Mouse (Mus musculus): ENCODE results near the gene Mta3. TPM values are rescaled to one million over a fixed set of nuclear protein-coding genes. Genes with fewer than 3 reads are reported as not detected.
A peak's percentile ranks its signal among the peaks of the same experiment; 100 is the strongest.

Mta3 gene
- polyA plus RNA-seq, 1 experiment from 2014 or later = 30.8 TPM

DNA sequence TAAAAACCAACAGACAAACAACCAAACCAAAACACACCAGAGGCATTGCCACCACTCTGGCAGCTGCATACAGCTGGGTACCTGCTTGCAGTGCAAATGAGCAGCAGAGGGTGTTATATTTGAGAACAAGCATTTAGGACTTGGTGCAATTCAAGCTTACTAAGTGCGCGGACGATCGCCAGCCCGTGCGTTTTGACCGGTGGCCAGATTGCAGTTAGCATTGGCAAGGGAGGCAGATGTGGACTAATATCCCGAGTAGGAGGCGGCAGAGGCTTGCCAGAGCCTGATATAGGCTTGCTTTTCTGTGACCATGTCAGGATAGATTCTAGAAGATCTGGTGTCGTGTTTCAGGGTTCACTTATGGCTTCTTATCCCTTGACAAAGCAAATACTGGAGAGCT lies 52.1 kb downstream of the Mta3 start:
- H3K4me2 ChIP-seq (ENCODE audit: low read depth, low read length) = no peak overlapping the region
- H3K4me3 ChIP-seq (ENCODE audit: low read depth, low read length) = no peak overlapping the region
- H3K9ac ChIP-seq (ENCODE audit: low read depth, low read length) = no peak overlapping the region
- H3K27ac ChIP-seq (replicated peaks; ENCODE audit: low read depth, low read length) = no peak overlapping the region
- peaks cover 5% of the 10 kb centered on the region; the same call in 1 of the 2 replicates for H3K9me3 ChIP-seq (ENCODE audit: control insufficient read depth, low read length)
- no peaks in the 10 kb centered on the region for H3K4me1 ChIP-seq (ENCODE audit: control insufficient read depth, insufficient read depth, low read length)
- 70% methylated on average over 10 of the region's 10 CpGs for WGBS
- no peaks in the 10 kb centered on the region for H3K27me3 ChIP-seq (replicated peaks; ENCODE audit: control insufficient read depth, insufficient read depth, low read length)
- ATAC-seq (ENCODE audit: low read depth) = no peak
- no peak for DNase-seq (ENCODE audit: low spot score)
- H3K36me3 ChIP-seq (ENCODE audit: control insufficient read depth, insufficient read depth, low read length) = peaks cover 48% of the 10 kb centered on the region

DNA sequence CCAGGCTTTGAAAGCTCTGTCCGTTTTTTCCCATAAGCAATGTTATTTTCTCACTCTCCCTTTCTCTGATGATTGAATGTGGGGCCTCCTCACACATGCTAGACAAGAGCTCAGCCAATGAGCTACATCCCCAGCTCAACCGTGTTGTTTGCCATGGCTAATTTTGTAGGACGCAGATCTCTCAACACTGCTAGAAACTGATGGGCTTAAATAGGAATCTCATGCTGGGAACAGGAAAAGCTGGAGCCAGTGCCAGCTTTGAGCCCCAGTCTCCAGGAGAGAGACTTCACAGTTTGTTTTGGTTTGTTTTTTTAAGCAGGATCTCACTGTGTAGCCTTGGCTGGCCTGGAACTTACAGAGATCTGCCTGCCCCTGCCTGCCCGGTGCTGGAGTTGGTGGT lies 53.6 kb downstream of the Mta3 start:
- no peak for DNase-seq (ENCODE audit: low spot score)
- Histone ChIP-seq H3K4me1 (ENCODE audit: control insufficient read depth, insufficient read depth, low read length) (no peaks in the 10 kb centered on the region), H3K9ac (ENCODE audit: low read depth, low read length) (no peak overlapping the region), H3K36me3 (ENCODE audit: control insufficient read depth, insufficient read depth, low read length) (peaks cover 52% of the 10 kb centered on the region), H3K4me2 (ENCODE audit: low read depth, low read length) (no peak overlapping the region), H3K27me3 (replicated peaks; ENCODE audit: control insufficient read depth, insufficient read depth, low read length) (no peaks in the 10 kb centered on the region), H3K27ac (replicated peaks; ENCODE audit: low read depth, low read length) (no peak overlapping the region), H3K9me3 (ENCODE audit: control insufficient read depth, low read length) (peaks cover 5% of the 10 kb centered on the region; the same call in 1 of the 2 replicates), H3K4me3 (ENCODE audit: low read depth, low read length) (no peak overlapping the region)
- WGBS = 47% methylated on average over 4 of the region's 4 CpGs
- ATAC-seq (ENCODE audit: low read depth) = no peak

DNA sequence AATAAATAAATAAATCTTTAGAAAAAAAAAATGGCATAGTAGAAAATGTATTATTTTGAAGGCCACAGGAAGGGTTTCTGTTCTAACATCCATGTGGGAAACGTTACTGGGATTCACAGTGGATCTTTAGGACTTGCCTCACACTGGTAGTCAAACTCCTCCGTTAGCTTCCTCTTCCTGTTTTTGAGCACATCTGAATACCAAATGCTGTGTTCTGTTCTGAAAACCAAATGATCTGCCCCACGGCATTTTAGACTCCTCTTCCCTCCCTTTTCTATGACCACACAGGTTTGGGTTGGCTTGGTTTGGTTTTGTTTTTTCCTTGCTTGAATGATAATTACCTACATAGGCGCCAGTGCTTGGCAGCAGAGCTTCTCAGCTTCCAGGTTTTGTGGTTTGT lies 58.6 kb downstream of the Mta3 start:
- peaks cover 57% of the 10 kb centered on the region for H3K36me3 ChIP-seq (ENCODE audit: control insufficient read depth, insufficient read depth, low read length)
- H3K4me3 ChIP-seq (ENCODE audit: low read depth, low read length) = no peak overlapping the region

DNA sequence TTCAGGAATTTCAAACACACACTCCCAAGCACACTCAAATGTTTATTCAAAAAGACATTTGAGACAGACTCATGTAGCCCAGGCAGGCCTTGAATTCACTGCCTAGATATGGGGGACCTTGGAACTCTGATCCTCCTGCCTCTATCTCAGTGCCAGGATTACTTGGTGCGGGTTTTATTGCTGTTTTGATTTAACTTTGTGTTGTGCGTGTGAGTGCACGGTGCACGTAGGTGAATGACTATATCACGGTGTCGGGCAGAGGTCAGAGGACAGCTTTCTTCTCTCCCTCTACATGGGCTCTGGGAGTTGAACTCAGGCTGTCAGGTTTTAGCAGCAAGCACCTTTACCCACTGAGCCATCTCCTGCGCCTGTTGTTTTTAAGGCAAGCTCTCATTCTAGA lies 61.1 kb downstream of the Mta3 start:
- no peak overlapping the region for H3K27ac ChIP-seq (replicated peaks; ENCODE audit: low read depth, low read length)
- peaks cover 4% of the 10 kb centered on the region; the same call in 1 of the 2 replicates for H3K9me3 ChIP-seq (ENCODE audit: control insufficient read depth, low read length)
- no peaks in the 10 kb centered on the region for H3K4me1 ChIP-seq (ENCODE audit: control insufficient read depth, insufficient read depth, low read length)
- ATAC-seq (ENCODE audit: low read depth) (no peak), DNase-seq (ENCODE audit: low spot score) (no peak)
- peaks cover 53% of the 10 kb centered on the region for H3K36me3 ChIP-seq (ENCODE audit: control insufficient read depth, insufficient read depth, low read length)
- H3K9ac ChIP-seq (ENCODE audit: low read depth, low read length) = no peak overlapping the region
- H3K4me2 ChIP-seq (ENCODE audit: low read depth, low read length) = no peak overlapping the region
- WGBS = 95% methylated on average over 7 of the region's 7 CpGs
- no peak overlapping the region for H3K4me3 ChIP-seq (ENCODE audit: low read depth, low read length)
- H3K27me3 ChIP-seq (replicated peaks; ENCODE audit: control insufficient read depth, insufficient read depth, low read length) = no peaks in the 10 kb centered on the region

More for the DNA sequence above, 58.6 kb downstream of the Mta3 start:
- Histone ChIP-seq H3K27me3 (replicated peaks; ENCODE audit: control insufficient read depth, insufficient read depth, low read length) (no peaks in the 10 kb centered on the region), H3K9ac (ENCODE audit: low read depth, low read length) (no peak overlapping the region), H3K4me1 (ENCODE audit: control insufficient read depth, insufficient read depth, low read length) (no peaks in the 10 kb centered on the region), H3K9me3 (ENCODE audit: control insufficient read depth, low read length) (peaks cover 5% of the 10 kb centered on the region; the same call in 1 of the 2 replicates), H3K4me2 (ENCODE audit: low read depth, low read length) (no peak overlapping the region), H3K27ac (replicated peaks; ENCODE audit: low read depth, low read length) (no peak overlapping the region)
- no peak for DNase-seq (ENCODE audit: low spot score)
- ATAC-seq (ENCODE audit: low read depth) = no peak
- WGBS = 62% methylated on average over 4 of the region's 4 CpGs

DNA sequence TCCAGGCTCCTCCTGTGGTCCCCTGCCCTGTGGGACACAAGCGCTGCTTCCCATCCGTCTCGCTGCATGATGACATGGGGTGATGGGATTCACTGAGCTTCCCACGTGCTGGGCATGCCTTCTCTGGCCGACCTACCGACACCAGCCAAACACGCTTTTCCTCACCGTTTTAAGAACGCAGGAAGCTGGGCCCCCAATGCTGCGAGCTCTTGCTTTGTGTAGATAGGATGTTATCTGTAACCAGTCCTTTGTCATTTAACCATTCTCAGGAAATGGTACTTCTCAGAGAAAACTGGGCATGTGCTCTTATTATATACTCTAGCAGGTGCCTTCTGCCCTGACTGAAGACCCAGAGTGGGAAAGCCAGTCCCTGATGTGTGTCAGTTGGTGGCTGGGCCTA lies 62.3 kb downstream of the Mta3 start:
- Histone ChIP-seq H3K4me2 (ENCODE audit: low read depth, low read length) (no peak overlapping the region), H3K4me1 (ENCODE audit: control insufficient read depth, insufficient read depth, low read length) (no peaks in the 10 kb centered on the region), H3K4me3 (ENCODE audit: low read depth, low read length) (no peak overlapping the region), H3K27me3 (replicated peaks; ENCODE audit: control insufficient read depth, insufficient read depth, low read length) (no peaks in the 10 kb centered on the region), H3K27ac (replicated peaks; ENCODE audit: low read depth, low read length) (no peak overlapping the region), H3K36me3 (ENCODE audit: control insufficient read depth, insufficient read depth, low read length) (peaks cover 41% of the 10 kb centered on the region), H3K9me3 (ENCODE audit: control insufficient read depth, low read length) (no peaks in the 10 kb centered on the region), H3K9ac (ENCODE audit: low read depth, low read length) (no peak overlapping the region)
- ATAC-seq (ENCODE audit: low read depth) (no peak), DNase-seq (ENCODE audit: low spot score) (no peak)
- 86% methylated on average over 10 of the region's 10 CpGs for WGBS

DNA sequence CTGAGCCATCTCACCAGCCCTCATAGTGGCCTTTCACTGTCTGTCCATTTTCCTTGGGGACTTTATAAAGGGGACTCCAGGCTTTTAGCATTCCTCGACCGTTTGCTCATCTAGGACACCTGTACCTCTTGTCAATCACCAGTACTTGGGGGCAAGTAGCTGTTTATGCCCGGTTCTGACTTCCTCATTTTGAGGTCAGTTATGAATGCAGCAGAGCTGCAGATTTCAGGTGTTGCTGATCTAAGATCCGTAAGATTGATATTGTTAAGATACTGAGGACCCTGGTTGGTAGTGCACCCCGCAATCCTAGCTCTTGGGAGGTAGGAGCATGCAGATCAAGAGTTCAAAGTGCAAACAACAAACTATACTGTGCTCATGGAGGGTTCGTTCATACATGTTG lies 64.4 kb downstream of the Mta3 start:
- no peak overlapping the region for H3K27ac ChIP-seq (replicated peaks; ENCODE audit: low read depth, low read length)
- no peak overlapping the region for H3K9ac ChIP-seq (ENCODE audit: low read depth, low read length)
- DNase-seq (ENCODE audit: low spot score) (no peak), ATAC-seq (ENCODE audit: low read depth) (no peak)
- peaks cover 23% of the 10 kb centered on the region for H3K36me3 ChIP-seq (ENCODE audit: control insufficient read depth, insufficient read depth, low read length)
- H3K4me1 ChIP-seq (ENCODE audit: control insufficient read depth, insufficient read depth, low read length) = no peaks in the 10 kb centered on the region
- no peak overlapping the region for H3K4me2 ChIP-seq (ENCODE audit: low read depth, low read length)
- H3K4me3 ChIP-seq (ENCODE audit: low read depth, low read length) = no peak overlapping the region
- H3K9me3 ChIP-seq (ENCODE audit: control insufficient read depth, low read length) = no peaks in the 10 kb centered on the region
- WGBS = 77% methylated on average over 6 of the region's 6 CpGs
- H3K27me3 ChIP-seq (replicated peaks; ENCODE audit: control insufficient read depth, insufficient read depth, low read length) = no peaks in the 10 kb centered on the region

DNA sequence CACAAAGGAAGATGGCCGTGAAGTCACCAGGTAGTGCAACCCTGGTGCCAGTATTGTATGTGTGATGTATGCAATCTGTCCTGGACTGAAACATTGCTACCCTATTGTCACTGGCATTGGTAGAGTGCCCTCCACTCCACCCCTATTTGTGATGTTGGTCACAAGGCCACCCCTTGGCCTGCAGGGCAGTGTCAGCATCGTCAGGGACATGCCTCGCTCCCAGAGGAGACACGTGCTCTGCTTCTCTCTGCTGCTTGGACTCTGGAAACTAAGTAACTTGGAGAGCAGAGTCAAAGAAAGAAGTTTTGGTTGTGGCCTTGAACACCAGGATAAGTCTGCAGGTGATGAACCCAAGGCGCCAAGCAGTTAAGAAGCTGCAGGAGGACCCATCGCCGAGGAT lies 65.0 kb downstream of the Mta3 start:
- H3K4me3 ChIP-seq (ENCODE audit: low read depth, low read length) = no peak overlapping the region
- no peak overlapping the region for H3K9ac ChIP-seq (ENCODE audit: low read depth, low read length)
- H3K27ac ChIP-seq (replicated peaks; ENCODE audit: low read depth, low read length) = no peak overlapping the region
- H3K9me3 ChIP-seq (ENCODE audit: control insufficient read depth, low read length) = no peaks in the 10 kb centered on the region
- H3K4me1 ChIP-seq (ENCODE audit: control insufficient read depth, insufficient read depth, low read length) = no peaks in the 10 kb centered on the region
- H3K4me2 ChIP-seq (ENCODE audit: low read depth, low read length) = no peak overlapping the region
- DNase-seq (ENCODE audit: low spot score) (no peak), ATAC-seq (ENCODE audit: low read depth) (no peak)
- 91% methylated on average over 7 of the region's 7 CpGs for WGBS
- H3K27me3 ChIP-seq (replicated peaks; ENCODE audit: control insufficient read depth, insufficient read depth, low read length) = no peaks in the 10 kb centered on the region
- H3K36me3 ChIP-seq (ENCODE audit: control insufficient read depth, insufficient read depth, low read length) = peaks cover 24% of the 10 kb centered on the region

DNA sequence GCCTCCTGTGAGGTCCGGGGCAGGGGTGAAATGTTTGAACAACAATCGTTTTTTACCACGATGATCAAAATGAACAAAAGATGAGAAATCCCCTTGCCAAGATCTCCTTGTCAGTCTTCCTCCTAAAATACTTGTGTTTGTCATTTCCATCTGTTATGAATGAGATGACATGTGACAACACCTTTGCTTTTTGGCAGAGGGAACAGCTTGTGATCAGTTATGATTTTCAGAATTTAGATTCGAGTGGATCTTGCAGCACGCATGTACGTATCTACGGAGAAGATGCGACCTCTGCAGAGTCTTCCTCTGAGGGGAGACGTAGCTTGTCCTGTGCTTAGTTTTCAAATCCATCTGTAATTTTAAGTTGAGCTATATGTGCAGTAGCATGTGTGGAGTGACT lies 66.1 kb downstream of the Mta3 start:
- no peaks in the 10 kb centered on the region for H3K9me3 ChIP-seq (ENCODE audit: control insufficient read depth, low read length)
- H3K36me3 ChIP-seq (ENCODE audit: control insufficient read depth, insufficient read depth, low read length) = peaks cover 19% of the 10 kb centered on the region
- no peak overlapping the region for H3K4me2 ChIP-seq (ENCODE audit: low read depth, low read length)
- no peak overlapping the region for H3K27ac ChIP-seq (replicated peaks; ENCODE audit: low read depth, low read length)
- no peaks in the 10 kb centered on the region for H3K27me3 ChIP-seq (replicated peaks; ENCODE audit: control insufficient read depth, insufficient read depth, low read length)
- no peak for DNase-seq (ENCODE audit: low spot score)
- H3K4me1 ChIP-seq (ENCODE audit: control insufficient read depth, insufficient read depth, low read length) = no peaks in the 10 kb centered on the region
- 93% methylated on average over 9 of the region's 9 CpGs for WGBS
- no peak for ATAC-seq (ENCODE audit: low read depth)
- no peak overlapping the region for H3K4me3 ChIP-seq (ENCODE audit: low read depth, low read length)
- no peak overlapping the region for H3K9ac ChIP-seq (ENCODE audit: low read depth, low read length)

DNA sequence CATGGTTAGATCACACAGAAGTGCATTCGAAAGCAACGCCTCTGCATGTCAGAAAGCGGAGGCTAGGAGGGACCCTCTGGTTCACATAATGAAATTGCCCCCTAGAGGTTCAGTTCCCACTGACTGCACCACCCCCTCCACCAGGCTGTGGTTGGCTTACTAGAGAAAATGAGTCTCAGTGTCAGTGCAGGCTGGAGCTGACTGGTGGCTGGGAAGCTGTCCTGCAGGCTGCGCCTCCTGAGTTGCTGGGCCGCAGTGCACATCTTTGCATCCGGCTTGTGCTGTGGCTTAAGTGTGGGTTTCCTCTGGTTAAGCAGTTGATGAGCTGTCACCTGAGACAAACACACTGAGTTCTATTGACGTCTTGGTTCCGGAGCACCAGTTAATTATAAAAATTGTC lies 66.7 kb downstream of the Mta3 start:
- Histone ChIP-seq H3K9me3 (ENCODE audit: control insufficient read depth, low read length) (no peaks in the 10 kb centered on the region), H3K4me2 (ENCODE audit: low read depth, low read length) (no peak overlapping the region), H3K27me3 (replicated peaks; ENCODE audit: control insufficient read depth, insufficient read depth, low read length) (no peaks in the 10 kb centered on the region), H3K4me1 (ENCODE audit: control insufficient read depth, insufficient read depth, low read length) (no peaks in the 10 kb centered on the region), H3K4me3 (ENCODE audit: low read depth, low read length) (no peak overlapping the region), H3K9ac (ENCODE audit: low read depth, low read length) (no peak overlapping the region), H3K36me3 (ENCODE audit: control insufficient read depth, insufficient read depth, low read length) (peaks cover 16% of the 10 kb centered on the region; the same call in 1 of the 2 replicates), H3K27ac (replicated peaks; ENCODE audit: low read depth, low read length) (no peak overlapping the region)
- DNase-seq (ENCODE audit: low spot score) = peak; percentile 41
- peak; percentile 72 for ATAC-seq (ENCODE audit: low read depth)
- WGBS = 53% methylated on average over 8 of the region's 8 CpGs

Data from embryonic facial prominence, embryonic 14.5 days (tissue).